Mouse (Mus musculus) monocyte, adult 2 months (primary cell): Measurements from ENCODE around the gene Ppargc1a.

Experiments used
- DNase-seq, 2 experiments: peaks; one replicate each; pipeline ENCODE4 v3.0.0; 2022; ENCODE audit warnings: low spot score in 2 of 2, low read depth in 1 of 2

Ppargc1a gene

GRCm38 (mm10) chr5:51426406-51426805 is 141.1 kb downstream of the Ppargc1a start:
- no peak for DNase-seq

- DNase-seq: no peak
Measured at GRCm38 (mm10) chr5:51416377-51416776, 151.1 kb downstream of the Ppargc1a start.

GRCm38 (mm10) chr5:51415456-51415855 is 152.1 kb downstream of the Ppargc1a start:
- no peak for DNase-seq

GRCm38 (mm10) chr5:51412303-51413117 is 155.0 kb downstream of the Ppargc1a start:
- DNase-seq: no peak

GRCm38 (mm10) chr5:51410006-51410405 is 157.5 kb downstream of the Ppargc1a start:
- DNase-seq: no peak

- DNase-seq: no peak
Measured at GRCm38 (mm10) chr5:51406406-51406805, 161.1 kb downstream of the Ppargc1a start.
